Mouse (Mus musculus) limb, embryonic 14.5 days (tissue): ENCODE measurements at regions not wholly inside any gene's neighbourhood (a gene's known extent, or its start where the extent isn't known, plus 50 kb on each side); places are given as distances from the start of the nearest gene placed in this dataset.

Experiments
- ATAC-seq: fragments of 200-750 bp; cut with Nextera tagmentation; 2 replicates; pipeline ENCODE4 v1.8.0; 2017; ENCODE audit warnings: low read depth, moderate number of reproducible peaks, moderate TSS enrichment; ENCODE audit not compliant: low FRiP score
- DNase-seq: peaks from one replicate; pipeline ENCODE4 v3.0.0-alpha.2; 2015; ENCODE audit warnings: low spot score
- H3K27ac ChIP-seq: fragments of 300-500 bp; sonication (generic); replicated peaks from 2 replicates; pipeline ENCODE4 v1.5.1; 2014; ENCODE audit warnings: low read depth, mild to moderate bottlenecking, low read length, moderate library complexity, mixed read lengths
- H3K27me3 ChIP-seq: fragments of 300-500 bp; sonication (generic); 2 replicates; pipeline ENCODE4 v1.6.1; 2014; ENCODE audit warnings: low read length, mixed read lengths; ENCODE audit not compliant: control insufficient read depth, insufficient read depth
- H3K36me3 ChIP-seq: fragments of 300-500 bp; sonication (generic); 2 replicates; pipeline ENCODE4 v1.6.1; 2014; ENCODE audit warnings: mild to moderate bottlenecking, low read length, moderate library complexity, mixed read lengths; ENCODE audit not compliant: control insufficient read depth, insufficient read depth
- H3K4me1 ChIP-seq: fragments of 300-500 bp; sonication (generic); 2 replicates; pipeline ENCODE4 v1.6.1; 2014; ENCODE audit warnings: antibody characterized with exemption, low read length, mixed read lengths; ENCODE audit not compliant: control insufficient read depth, insufficient read depth
- H3K4me2 ChIP-seq: fragments of 300-500 bp; sonication (generic); replicated peaks from 2 replicates; pipeline ENCODE4 v1.6.1; 2014; ENCODE audit warnings: low read depth, mild to moderate bottlenecking, low read length, moderate library complexity; ENCODE audit not compliant: severe bottlenecking
- H3K4me3 ChIP-seq: fragments of 300-500 bp; sonication (generic); replicated peaks from 2 replicates; pipeline ENCODE4 v1.5.1; 2014; ENCODE audit warnings: low read length
- H3K9ac ChIP-seq: fragments of 300-500 bp; sonication (generic); 2 replicates; pipeline ENCODE4 v1.6.1; 2014; ENCODE audit warnings: mild to moderate bottlenecking, low read depth, low read length, moderate library complexity; ENCODE audit not compliant: severe bottlenecking
- H3K9me3 ChIP-seq: fragments of 300-500 bp; sonication (generic); 2 replicates; pipeline ENCODE4 v1.6.1; 2016; ENCODE audit warnings: low read length; ENCODE audit not compliant: control insufficient read depth
- POLR2A ChIP-seq: fragments of 200-500 bp; IDR thresholded peaks from 2 replicates; pipeline ENCODE4 v1.8.0; 2012; ENCODE audit warnings: inconsistent platforms, mild to moderate bottlenecking, moderate library complexity, borderline replicate concordance; ENCODE audit not compliant: insufficient read depth, insufficient read length; ENCODE audit errors: extremely low read depth
- WGBS: fragments of 180-500 bp; shearing (Covaris S2); extraction: QIAGEN DNeasy Blood & Tissue Kit; methylation state at CpG from one replicate; pipeline ENCODE4 v1.1.7; 2014; 5-methylcytosine and 5-hydroxymethylcytosine counted together

DNA sequence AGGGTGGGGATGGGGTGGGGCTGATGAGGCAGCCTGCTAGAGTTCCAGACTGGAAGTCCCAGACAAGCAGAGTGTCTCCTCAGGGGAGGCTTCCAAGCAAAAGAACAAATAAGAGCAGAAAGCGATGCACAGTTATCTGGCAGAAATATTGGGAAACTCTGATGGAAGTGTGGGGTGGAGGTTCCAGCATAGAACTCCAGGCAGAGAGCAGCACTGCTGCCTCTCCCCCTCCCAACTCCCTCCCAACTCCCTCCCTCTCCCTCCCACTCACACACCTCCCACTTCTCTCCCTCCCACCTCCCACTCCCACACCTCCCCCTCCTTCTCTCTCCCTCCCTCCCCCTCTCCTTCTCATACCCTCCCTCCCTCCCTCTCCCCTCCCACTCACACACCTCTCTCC lies 313.3 kb downstream of the Glrx3 start:
- Histone ChIP-seq H3K9ac (no peak overlapping the region), H3K27ac (no peak overlapping the region), H3K36me3 (no peaks in the 10 kb centered on the region), H3K27me3 (no peaks in the 10 kb centered on the region), H3K4me2 (no peak overlapping the region), H3K4me1 (no peaks in the 10 kb centered on the region), H3K9me3 (no peaks in the 10 kb centered on the region), H3K4me3 (no peak overlapping the region)
- WGBS, result 55% methylated on average over 1 of the region's 1 CpGs
- DNase-seq (no peak), ATAC-seq (no peak)
- TF ChIP-seq POLR2A, result no peak

DNA sequence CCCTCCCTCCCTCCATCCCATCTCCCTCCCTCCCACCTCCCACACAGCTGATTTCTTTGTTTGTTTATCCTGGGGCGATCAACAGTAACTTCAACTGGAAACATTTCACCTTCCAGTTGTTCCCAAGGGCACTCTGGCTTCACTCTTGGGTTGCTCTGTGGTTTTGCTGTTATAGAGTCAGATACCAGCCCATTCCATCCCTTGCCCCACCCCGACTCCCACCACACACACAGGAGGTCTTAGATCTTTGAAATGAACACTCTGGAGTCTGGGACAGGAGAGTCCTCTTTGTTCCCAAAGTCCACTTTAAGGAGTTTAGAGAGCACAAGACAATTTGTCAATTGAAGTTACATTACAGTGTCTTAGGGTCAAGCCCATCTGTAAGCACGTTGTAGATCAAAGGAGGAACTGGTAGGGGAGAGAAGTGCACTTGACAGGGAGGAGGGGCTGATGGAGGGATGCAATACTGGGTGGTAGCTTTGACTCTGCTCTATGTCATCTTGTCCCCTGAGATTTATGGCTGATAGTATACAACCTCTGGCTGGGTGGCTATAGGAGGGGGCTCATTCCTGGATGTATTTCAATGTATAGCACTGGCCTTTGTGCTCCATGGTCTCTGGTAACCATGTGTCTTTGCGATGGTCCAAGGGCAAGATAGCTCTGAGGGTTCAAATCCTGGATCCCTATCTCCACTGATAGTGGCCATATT lies 313.9 kb downstream of the Glrx3 start:
- ATAC-seq, result no peak
- Histone ChIP-seq H3K9ac (no peak overlapping the region), H3K27me3 (no peaks in the 10 kb centered on the region), H3K4me3 (no peak overlapping the region), H3K4me2 (no peak overlapping the region), H3K9me3 (no peaks in the 10 kb centered on the region), H3K4me1 (no peaks in the 10 kb centered on the region), H3K36me3 (no peaks in the 10 kb centered on the region), H3K27ac (no peak overlapping the region)
- WGBS, result 26% methylated on average over 4 of the region's 4 CpGs
- no peak for TF ChIP-seq POLR2A
- no peak for DNase-seq

DNA sequence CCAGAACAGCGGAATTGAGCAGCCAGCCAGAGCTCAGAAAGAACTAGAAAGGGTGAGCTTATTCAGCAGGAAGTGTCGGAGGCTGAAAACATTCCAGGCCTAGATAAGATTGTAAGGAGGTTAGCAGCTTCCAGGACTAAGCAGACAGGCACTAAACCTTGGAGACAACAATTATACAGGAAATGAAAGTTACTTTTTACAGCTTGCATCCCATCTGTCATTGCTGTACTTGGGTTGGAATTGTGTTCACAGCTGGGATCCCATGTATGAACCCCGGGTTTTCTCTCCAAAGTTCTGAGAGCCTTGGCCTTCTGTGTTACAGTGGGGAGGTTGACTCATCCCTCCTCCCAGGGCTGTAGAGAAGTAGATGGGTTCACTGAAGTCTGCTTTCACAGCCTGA lies 328.5 kb downstream of the Glrx3 start:
- WGBS, result 65% methylated on average over 3 of the region's 3 CpGs

DNA sequence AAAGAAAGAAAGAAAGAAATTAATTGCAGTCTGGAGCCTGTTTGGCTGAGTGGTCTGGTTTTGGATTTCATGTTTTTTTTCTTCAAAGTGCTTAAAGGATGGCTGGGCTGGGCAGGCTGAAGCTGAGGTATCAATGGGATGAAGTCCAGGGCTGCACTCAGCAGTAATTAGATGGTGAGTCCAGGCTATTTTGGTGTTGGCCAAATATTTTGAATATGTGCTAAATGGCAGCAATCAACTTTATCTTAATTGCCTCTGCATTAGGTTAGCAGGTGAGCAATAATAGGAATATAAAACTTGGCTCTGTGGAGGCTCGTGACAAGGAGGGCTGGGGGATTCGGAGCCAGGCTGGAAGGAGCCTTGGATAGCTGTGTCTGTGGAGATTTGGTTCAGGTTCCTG lies 329.3 kb downstream of the Glrx3 start:
- ATAC-seq (no peak), DNase-seq (peak; percentile 25)
- H3K9me3 ChIP-seq, result no peaks in the 10 kb centered on the region
- H3K4me1 ChIP-seq, result no peaks in the 10 kb centered on the region
- H3K4me2 ChIP-seq, result no peak overlapping the region
- no peak overlapping the region for H3K27ac ChIP-seq
- H3K36me3 ChIP-seq, result no peaks in the 10 kb centered on the region
- no peak overlapping the region for H3K4me3 ChIP-seq
- H3K9ac ChIP-seq, result no peak overlapping the region
- TF ChIP-seq POLR2A, result no peak
- no peaks in the 10 kb centered on the region for H3K27me3 ChIP-seq
- WGBS, result 47% methylated on average over 2 of the region's 2 CpGs

More for the DNA sequence above, 328.5 kb downstream of the Glrx3 start:
- H3K27ac ChIP-seq, result no peak overlapping the region
- H3K9me3 ChIP-seq, result no peaks in the 10 kb centered on the region
- ATAC-seq (no peak), DNase-seq (no peak)
- H3K27me3 ChIP-seq, result no peaks in the 10 kb centered on the region
- no peak overlapping the region for H3K4me3 ChIP-seq
- no peak overlapping the region for H3K9ac ChIP-seq
- no peak for TF ChIP-seq POLR2A
- H3K4me1 ChIP-seq, result no peaks in the 10 kb centered on the region
- no peak overlapping the region for H3K4me2 ChIP-seq
- H3K36me3 ChIP-seq, result no peaks in the 10 kb centered on the region

DNA sequence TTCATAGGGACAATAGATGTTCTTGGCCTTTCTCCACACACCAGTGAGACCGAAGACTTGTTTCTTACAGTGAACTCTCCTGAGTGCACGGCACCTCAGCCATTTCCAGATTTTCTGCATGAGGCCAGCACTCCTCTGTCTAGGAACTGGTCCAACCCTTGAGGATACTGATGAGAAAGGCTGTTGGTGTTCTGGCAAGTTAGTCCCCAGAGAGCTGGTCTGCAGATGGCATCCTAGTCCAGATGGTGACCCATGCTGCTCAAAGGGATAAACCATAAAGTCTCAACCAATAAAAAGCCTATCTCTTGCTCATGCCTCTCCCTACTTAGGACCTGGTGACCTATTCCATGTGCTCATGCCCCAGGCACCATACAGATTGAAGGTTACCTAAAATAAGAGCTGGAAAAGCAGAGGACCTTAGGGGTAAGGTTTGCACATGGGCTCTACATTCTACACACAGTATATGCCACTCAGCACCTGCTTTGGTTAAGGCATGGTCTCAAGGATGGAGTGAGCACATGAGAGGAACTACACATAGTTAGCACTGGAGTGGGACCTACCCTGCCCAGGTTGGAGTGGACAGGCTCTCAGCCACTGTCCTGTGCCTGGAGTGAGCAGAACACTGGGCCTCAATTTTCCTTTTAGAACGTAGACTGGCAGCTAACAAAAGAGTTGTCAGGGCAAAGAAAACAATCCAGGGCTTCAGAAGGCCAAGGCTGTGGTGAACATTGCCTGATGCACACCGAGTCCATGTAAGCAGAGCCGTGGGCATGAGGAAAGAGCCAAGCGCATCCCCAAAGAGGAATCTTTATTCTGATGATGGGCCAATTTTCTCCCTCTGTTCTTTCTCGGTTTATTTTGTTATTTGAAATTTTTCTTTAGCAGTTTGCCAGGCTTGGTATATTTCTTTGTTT lies 335.9 kb downstream of the Glrx3 start:
- ATAC-seq, result no peak
- no peak for DNase-seq
- Histone ChIP-seq H3K4me1 (peaks cover 6% of the 10 kb centered on the region; the same call in 1 of the 2 replicates), H3K9me3 (no peaks in the 10 kb centered on the region), H3K4me3 (no peak overlapping the region), H3K36me3 (no peaks in the 10 kb centered on the region), H3K4me2 (no peak overlapping the region), H3K27ac (no peak overlapping the region), H3K9ac (no peak overlapping the region), H3K27me3 (no peaks in the 10 kb centered on the region)
- WGBS, result 78% methylated on average over 7 of the region's 7 CpGs
- TF ChIP-seq POLR2A, result no peak
